Mouse (Mus musculus) heart, postnatal 25 days (tissue): ENCODE measurements at regions not wholly inside any gene's neighbourhood (a gene's known extent, or its start where the extent isn't known, plus 50 kb on each side); places are given as distances from the start of the nearest gene placed in this dataset.

ENCODE experiments used
- DNase-seq: peaks from one replicate; pipeline ENCODE4 v3.0.0; 2022; ENCODE audit warnings: low spot score
- intact Hi-C: fragments of 180-260 bp; cut with DNase I; formaldehyde crosslinking; loops from one replicate; pipeline ENCODE4 v1.15.1; 2025

- intact Hi-C loops = no loop called here
- DNase-seq = no peak
Observed at GRCm38 (mm10) chr16:86124182-86124581, 222.6 kb upstream of the Adamts5 start.

DNA sequence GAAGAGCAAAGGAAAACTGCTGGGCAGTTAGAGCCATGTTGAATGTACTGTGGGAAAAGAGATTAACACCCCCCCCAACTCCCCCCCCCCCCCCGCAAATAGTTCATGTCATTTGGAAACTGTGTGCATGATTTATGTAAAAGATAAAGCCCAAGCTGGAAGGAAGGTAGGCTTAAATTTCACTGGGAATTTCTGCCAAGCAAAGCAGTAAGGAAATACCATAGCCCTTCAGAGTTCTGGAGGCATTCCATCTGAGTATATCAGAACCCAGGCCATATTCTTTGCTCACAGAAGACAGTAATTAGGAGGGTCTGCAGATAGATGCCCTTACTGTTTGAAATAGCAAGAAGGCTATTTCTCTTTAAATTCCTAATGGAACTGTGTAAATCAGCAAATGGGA is 221.3 kb upstream of the Adamts5 start:
- intact Hi-C loops = no loop called here
- DNase-seq = no peak

DNA sequence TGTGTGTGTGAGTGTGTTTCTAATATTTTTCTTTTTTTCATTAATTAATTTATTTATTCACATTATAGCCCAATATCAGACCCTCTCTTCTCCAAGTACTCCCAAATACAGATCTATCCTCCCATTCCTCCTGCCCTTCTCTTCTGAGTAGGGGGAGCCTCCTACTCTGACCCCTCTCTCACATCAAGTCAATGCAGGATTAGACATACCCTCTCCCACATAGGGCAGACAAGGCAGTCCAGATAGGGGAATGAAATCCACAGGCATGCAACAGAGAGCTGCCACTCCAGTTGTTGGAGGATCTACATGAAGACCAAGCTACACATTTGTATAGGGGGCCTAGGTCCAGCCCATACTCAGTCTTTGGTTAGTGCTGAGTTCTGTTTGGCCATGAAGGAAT is 216.3 kb upstream of the Adamts5 start:
- intact Hi-C loops = no loop called here
- DNase-seq = no peak

DNA sequence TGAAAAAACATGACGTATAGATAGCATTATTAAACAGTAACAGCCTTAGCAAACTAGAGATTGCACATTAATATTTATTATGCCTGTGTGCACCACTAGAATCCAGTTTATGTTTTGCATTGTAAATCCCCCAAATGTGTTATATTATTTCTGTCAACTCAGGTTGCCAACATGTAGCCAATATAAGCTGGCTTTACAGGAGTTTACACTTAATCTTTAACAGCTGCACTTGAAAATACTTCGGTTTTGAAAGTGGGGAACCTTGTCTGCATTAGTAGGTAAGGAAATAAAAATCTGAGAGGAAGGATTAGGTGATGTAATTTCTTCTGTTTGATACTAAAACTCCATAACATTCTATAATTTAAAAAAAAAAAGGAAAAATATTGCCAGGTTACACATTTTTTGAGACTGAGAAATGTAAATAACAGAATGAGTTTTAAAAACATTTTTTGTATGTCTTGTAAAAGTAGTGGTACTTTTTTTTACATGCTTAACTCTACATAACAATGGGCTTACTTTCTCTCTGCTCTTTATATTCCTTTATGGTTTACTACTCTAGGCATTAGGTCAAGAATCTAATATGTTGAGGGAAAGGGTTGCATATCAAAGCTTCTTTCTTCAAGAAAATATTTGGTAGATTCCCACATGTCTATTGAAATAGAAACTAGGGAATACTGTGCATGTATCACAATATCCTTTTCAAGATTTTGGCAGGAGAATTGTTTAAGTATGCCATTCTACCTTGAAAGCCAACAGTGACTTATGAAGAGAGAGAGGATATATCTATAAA is 214.2 kb upstream of the Adamts5 start:
- intact Hi-C loops = no loop called here
- DNase-seq = no peak

- DNase-seq = no peak
- intact Hi-C loops = no loop called here
Observed at GRCm38 (mm10) chr16:86094461-86094860, 192.8 kb upstream of the Adamts5 start.

- DNase-seq = no peak
- intact Hi-C loops = no loop called here
Observed at GRCm38 (mm10) chr16:86090175-86090574, 188.5 kb upstream of the Adamts5 start.

- DNase-seq = no peak
- intact Hi-C loops = loop anchor here (10.0 kb wide), 1 partner anchor 713 kb away; no protein-coding TSS in a partner anchor
Observed at GRCm38 (mm10) chr16:86087421-86087820, 185.8 kb upstream of the Adamts5 start.

DNA sequence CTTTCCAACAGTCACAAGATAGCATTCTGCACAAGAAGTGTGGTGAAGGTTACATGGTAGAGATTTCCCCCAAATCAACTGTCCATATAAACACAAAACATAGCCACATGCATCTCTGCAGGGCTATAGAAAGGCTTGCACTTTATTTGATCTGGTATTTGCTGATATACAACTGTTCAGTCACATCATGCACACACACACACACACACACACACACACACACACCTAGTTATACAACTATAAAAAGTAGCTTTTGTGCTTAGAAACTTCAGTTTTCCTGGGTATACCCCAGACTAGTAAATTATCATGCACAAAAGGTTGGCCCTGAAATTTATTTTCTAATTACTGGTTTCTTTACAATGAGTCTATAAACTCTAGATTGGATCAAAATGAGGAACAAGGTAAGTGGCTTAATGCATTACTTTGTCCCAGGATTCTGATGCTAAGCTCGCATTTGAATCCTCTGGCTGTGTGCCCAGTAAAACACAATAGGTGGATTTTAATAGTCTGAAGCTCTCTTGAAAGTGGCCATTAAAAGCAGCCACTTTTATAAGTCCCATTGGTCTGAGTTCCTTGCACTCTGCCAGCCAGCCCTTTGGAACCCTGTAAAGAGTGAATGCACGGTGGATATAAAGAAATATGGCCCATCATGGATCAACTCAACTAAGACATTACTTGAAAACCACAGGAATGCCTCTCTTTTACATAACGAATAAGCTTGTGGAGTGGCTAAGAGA is 166.2 kb upstream of the Adamts5 start:
- DNase-seq = no peak
- intact Hi-C loops = no loop called here

- DNase-seq = no peak
- intact Hi-C loops = no loop called here
Observed at GRCm38 (mm10) chr16:86060087-86060486, 158.5 kb upstream of the Adamts5 start.

DNA sequence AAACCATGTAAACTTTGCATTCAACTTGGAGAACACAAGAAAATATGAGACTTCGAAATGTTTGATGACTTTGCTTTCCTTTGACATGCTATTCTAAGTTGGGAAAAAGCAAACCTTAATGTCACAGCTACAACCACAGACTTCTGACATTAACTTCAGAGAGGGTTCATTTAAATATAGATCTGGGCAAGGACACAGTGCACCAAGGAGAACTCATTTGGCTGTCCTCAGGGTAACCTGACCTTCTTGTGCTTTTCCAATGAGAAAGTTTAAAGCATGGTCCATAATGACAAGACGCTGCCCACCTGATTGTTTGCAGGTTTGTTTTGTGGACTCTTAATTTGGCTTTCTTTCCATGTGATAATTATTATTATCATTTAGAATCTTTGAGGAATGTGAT is 143.1 kb upstream of the Adamts5 start:
- intact Hi-C loops = no loop called here

GRCm38 (mm10) chr16:86034772-86035171 is 133.1 kb upstream of the Adamts5 start:
- DNase-seq = no peak
- intact Hi-C loops = no loop called here

More for the DNA sequence above, 143.1 kb upstream of the Adamts5 start:
- DNase-seq = no peak

GRCm38 (mm10) chr16:86027700-86028099 is 126.1 kb upstream of the Adamts5 start:
- DNase-seq = no peak
- intact Hi-C loops = no loop called here

GRCm38 (mm10) chr16:86015336-86015735 is 113.7 kb upstream of the Adamts5 start:
- no peak for DNase-seq
- intact Hi-C loops = no loop called here

DNA sequence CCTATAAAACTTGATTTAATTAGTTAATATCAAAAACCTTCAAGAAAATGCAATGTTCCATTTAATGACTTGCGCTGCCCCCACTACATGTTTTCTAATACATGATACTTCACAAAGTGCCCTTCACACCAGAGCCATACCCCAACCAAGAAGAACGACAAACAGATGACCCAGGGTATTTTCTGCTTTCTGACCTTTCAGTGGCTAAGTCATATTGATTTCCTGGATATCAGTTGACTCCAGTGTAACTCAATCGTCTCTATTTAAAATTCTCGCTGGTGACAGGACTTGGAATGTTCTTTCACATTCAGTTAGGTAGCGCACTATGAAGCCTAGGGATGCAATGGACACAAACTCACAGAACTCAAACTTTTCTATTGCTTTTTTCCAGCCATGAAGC is 109.4 kb upstream of the Adamts5 start:
- intact Hi-C loops = no loop called here
- no peak for DNase-seq

DNA sequence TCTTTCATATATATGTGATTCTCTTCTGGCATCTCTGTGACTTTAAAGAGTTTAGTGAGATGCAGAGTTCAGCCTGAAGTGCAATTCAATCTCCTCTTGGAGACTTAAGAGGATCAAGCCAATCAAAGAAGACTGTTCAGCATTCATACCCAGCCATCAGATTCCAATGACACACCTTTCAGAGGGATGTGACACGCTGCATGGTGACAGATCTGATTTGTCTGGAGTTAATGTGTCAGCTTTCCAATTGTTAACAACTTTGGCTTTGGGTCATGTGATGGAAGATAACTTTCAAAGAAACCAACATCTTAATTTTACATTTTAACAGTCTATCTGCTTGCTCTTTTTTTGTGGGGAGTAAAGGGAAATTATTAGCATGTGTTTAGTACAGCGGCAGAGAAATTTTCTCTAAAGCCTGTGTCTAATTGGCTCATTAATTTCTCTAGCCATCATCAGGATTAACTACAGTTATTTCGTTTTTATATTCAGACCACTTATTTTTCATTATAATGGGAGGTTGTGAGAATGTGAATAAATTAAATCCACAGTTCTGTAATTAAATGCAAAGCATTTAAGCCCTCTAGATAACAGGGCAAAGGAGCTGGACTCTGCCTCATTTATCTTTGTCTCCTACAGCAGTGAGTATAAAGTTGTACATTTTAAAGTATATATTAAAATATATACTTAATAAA is 108.2 kb upstream of the Adamts5 start:
- no peak for DNase-seq
- intact Hi-C loops = no loop called here

GRCm38 (mm10) chr16:86007799-86008198 is 106.2 kb upstream of the Adamts5 start:
- intact Hi-C loops = no loop called here
- DNase-seq = no peak

- no peak for DNase-seq
Observed at GRCm38 (mm10) chr16:86000846-86001245, 99.2 kb upstream of the Adamts5 start.

DNA sequence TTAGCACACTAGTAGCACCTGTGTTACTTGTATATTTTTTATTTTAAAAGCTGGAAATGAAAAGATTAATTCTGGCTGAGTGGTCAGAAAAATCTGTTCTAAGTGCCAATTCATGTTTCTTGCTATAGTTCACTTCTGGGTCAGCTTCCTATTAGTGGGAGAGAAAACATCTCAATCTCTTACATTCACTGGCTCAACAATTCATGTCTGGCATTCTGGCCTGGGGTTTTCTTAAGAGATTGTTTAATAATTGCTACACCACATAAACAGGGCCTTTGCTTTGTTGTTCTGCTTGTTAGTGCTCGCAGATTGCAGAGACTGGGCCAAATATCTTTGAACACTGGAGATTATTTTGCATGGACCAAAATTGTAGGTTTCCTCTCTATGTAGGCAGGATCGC is 84.2 kb upstream of the Adamts5 start:
- no peak for DNase-seq
- intact Hi-C loops = no loop called here

More at GRCm38 (mm10) chr16:86000846-86001245, 99.2 kb upstream of the Adamts5 start:
- intact Hi-C loops = no loop called here

- DNase-seq = no peak
- intact Hi-C loops = no loop called here
Observed at GRCm38 (mm10) chr16:85977102-85977501, 75.5 kb upstream of the Adamts5 start.

GRCm38 (mm10) chr16:85966892-85967444 is 65.3 kb upstream of the Adamts5 start:
- intact Hi-C loops = no loop called here
- DNase-seq = no peak

DNA sequence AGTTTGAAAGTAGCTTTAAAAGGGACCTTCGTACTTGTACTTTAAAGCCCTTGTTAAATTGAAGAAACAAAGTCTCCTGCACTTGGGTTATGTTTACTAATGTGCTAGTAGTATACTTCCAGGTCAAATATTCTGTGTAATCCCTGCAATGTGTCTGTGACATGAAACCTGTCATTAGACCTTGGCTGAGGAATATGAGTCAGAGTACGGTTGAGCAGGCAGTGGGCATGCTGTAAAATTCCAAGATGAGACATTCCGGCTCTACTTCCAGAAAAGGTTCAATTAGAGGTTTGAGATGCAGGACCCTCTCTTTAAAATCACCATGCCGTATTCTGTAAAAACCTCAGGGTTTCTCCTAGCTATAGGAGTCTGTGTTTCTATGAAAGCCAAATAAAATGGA is 64.6 kb upstream of the Adamts5 start:
- intact Hi-C loops = no loop called here
- DNase-seq = no peak
